Comparison of ENCODE assay signal across 16 mouse cellular contexts in genomic region chr13:35463231-35463630, GRCm38 (mm10).
DNase-seq lines count a peak whose midpoint lies in the region; ATAC-seq and TF ChIP-seq lines count a peak whose summit lies in the region.
"Had no signal": no experiment of that assay in that cellular context is flagged by ENCODE, and none has a peak within 500 bp of the region (broad histone marks: within the 10 kb centered on the region; RNA-seq: fewer than 3 reads in every experiment).

No protein-coding gene starts in this region.

- no peak overlapping the region for H3K4me3 ChIP-seq in CH12.LX (replicated peaks in 1 of 3; ENCODE audit: low read depth in 2 of 3, low read length in 2 of 3, poor library complexity in 1 of 3)
- no peak overlapping the region for H3K4me3 ChIP-seq in intestine, embryonic 16.5 days (ENCODE audit: low read length)
- H3K4me3 ChIP-seq: embryonic facial prominence, embryonic 13.5 days; left cerebral cortex, adult 2 months; limb, embryonic 13.5 days; midbrain, embryonic 13.5 days had no signal

- WGBS in intestine, embryonic 16.5 days, result 76% methylated on average over 1 of the region's 1 CpGs

- peak overlapping the region; percentile 44; the same call in 1 of the 2 replicates for H3K9ac ChIP-seq in CH12.LX (ENCODE audit: insufficient read depth, low read depth)
- H3K9ac ChIP-seq in intestine, embryonic 16.5 days (ENCODE audit: low read depth, low read length), result no peak overlapping the region
- H3K9ac ChIP-seq: embryonic facial prominence, embryonic 13.5 days; limb, embryonic 13.5 days; midbrain, embryonic 13.5 days had no signal

- no peaks in the 10 kb centered on the region for H3K36me3 ChIP-seq in CH12.LX (replicated peaks in 1 of 2; ENCODE audit: control insufficient read depth in 1 of 2, insufficient read depth in 1 of 2, low read length in 1 of 2)
- no peaks in the 10 kb centered on the region for H3K36me3 ChIP-seq in intestine, embryonic 16.5 days (ENCODE audit: control insufficient read depth, insufficient read depth, low read length)
- H3K36me3 ChIP-seq: embryonic facial prominence, embryonic 13.5 days; limb, embryonic 13.5 days; midbrain, embryonic 13.5 days had no signal

- in situ Hi-C loops in CH12.LX (cut with MboI; ENCODE audit: low pct_ligation_motif_present, low pct_unique_long_range_greater_than_20kb, low sequenced_read_pairs), result no loop called here

- H3K27ac ChIP-seq in CH12.LX (ENCODE audit: insufficient read depth, low read depth), result peak overlapping the region; percentile 76
- no peak overlapping the region for H3K27ac ChIP-seq in intestine, embryonic 16.5 days (ENCODE audit: low read length)
- H3K27ac ChIP-seq: embryonic facial prominence, embryonic 13.5 days; left cerebral cortex, adult 2 months; limb, embryonic 13.5 days; midbrain, embryonic 13.5 days had no signal

- peak overlapping the region; percentile 9; the same call in 1 of the 2 replicates for H3K4me2 ChIP-seq in CH12.LX (ENCODE audit: insufficient read depth, low read depth, poor library complexity, severe bottlenecking)
- H3K4me2 ChIP-seq in intestine, embryonic 16.5 days (ENCODE audit: low read depth, low read length), result no peak overlapping the region
- H3K4me2 ChIP-seq: embryonic facial prominence, embryonic 13.5 days; limb, embryonic 13.5 days; midbrain, embryonic 13.5 days had no signal

- dilution Hi-C loops in CH12.LX (cut with MboI; ENCODE audit: extremely low pct_ligation_motif_present, extremely low pct_unique_long_range_greater_than_20kb, low sequenced_read_pairs), result no loop called here

- H3K27me3 ChIP-seq in CH12.LX (replicated peaks), result no peaks in the 10 kb centered on the region
- no peaks in the 10 kb centered on the region for H3K27me3 ChIP-seq in intestine, embryonic 16.5 days (replicated peaks; ENCODE audit: control insufficient read depth, insufficient read depth, low read length)
- H3K27me3 ChIP-seq: embryonic facial prominence, embryonic 13.5 days; limb, embryonic 13.5 days; midbrain, embryonic 13.5 days had no signal

- TF ChIP-seq POLR2A in CH12.LX (IDR thresholded peaks at IDR 0.05; ENCODE audit: low read depth, low read length), result no peak

- intact Hi-C loops in left cerebral cortex, postnatal 4 days (cut with DNase I), result no loop called here

- no peaks in the 10 kb centered on the region for H3K79me2 ChIP-seq in CH12.LX (replicated peaks; ENCODE audit: control insufficient read depth, extremely low read depth, insufficient read depth, poor library complexity, severe bottlenecking)

- peak; percentile 76 for ATAC-seq in megakaryocyte, adult 5-6 weeks (ENCODE audit: poor library complexity, severe bottlenecking)
- no peak for ATAC-seq in intestine, embryonic 16.5 days
- ATAC-seq: midbrain, embryonic 13.5 days had no signal

- peak; percentile 8 for DNase-seq in gastrocnemius, postnatal 25 days
- no peak for DNase-seq in gastrocnemius, adult 8-10 months (ENCODE audit: low spot score in 2 of 2)
- peak; percentile 45 for DNase-seq in CH12.LX (ENCODE audit: extremely low read depth)
- DNase-seq in heart, adult 8-10 months (ENCODE audit: low spot score), result peak; percentile 72
- no peak for DNase-seq in thymus, adult 18-20 months
- no peak for DNase-seq in left cerebral cortex, postnatal 4 days
- DNase-seq: cerebellum, adult 11-12 months; lung, adult 18-20 months; lung, postnatal 36 days; thymus, postnatal 4 days had no signal

- TF ChIP-seq RAD21 in CH12.LX (IDR thresholded peaks at IDR 0.05; ENCODE audit: low read depth, low read length), result no peak

- TF ChIP-seq EP300 in CH12.LX (IDR thresholded peaks at IDR 0.05; ENCODE audit: low read length), result no peak

- H3K4me1 ChIP-seq in CH12.LX (ENCODE audit: control insufficient read depth in 1 of 2, insufficient read depth in 2 of 2), result peaks cover 23 to 42% of the 10 kb centered on the region in 2 experiments
- H3K4me1 ChIP-seq in intestine, embryonic 16.5 days (ENCODE audit: control insufficient read depth, insufficient read depth, low read length), result no peaks in the 10 kb centered on the region
- H3K4me1 ChIP-seq: embryonic facial prominence, embryonic 13.5 days; limb, embryonic 13.5 days; midbrain, embryonic 13.5 days had no signal

- no peak for TF ChIP-seq CTCF in CH12.LX (conservative IDR thresholded peaks at IDR 0.05 in 1 of 2, IDR thresholded peaks at IDR 0.05 in 1 of 2; ENCODE audit: low read depth in 2 of 2, low read length in 2 of 2)

- H3K9me3 ChIP-seq in CH12.LX (replicated peaks; ENCODE audit: low read length), result no peaks in the 10 kb centered on the region
- no peaks in the 10 kb centered on the region for H3K9me3 ChIP-seq in intestine, embryonic 16.5 days (ENCODE audit: control insufficient read depth, low read length)
- H3K9me3 ChIP-seq: embryonic facial prominence, embryonic 13.5 days; limb, embryonic 13.5 days; midbrain, embryonic 13.5 days had no signal

TF ChIP-seq in CH12.LX, 34 proteins besides CTCF, POLR2A, EP300 and RAD21:
- TF ChIP-seq SMC3 (IDR thresholded peaks at IDR 0.05; ENCODE audit: low read depth, low read length) (no peak), ZMIZ1 (IDR thresholded peaks at IDR 0.05; ENCODE audit: low read depth, low read length) (no peak), ZKSCAN1 (IDR thresholded peaks at IDR 0.05; ENCODE audit: borderline replicate concordance, low read depth, low read length) (no peak), USF1 (IDR thresholded peaks at IDR 0.05; ENCODE audit: low read depth, low read length) (no peak), ETS1 (conservative IDR thresholded peaks at IDR 0.05; ENCODE audit: low read depth, low read length) (no peak), CHD1 (IDR thresholded peaks at IDR 0.05; ENCODE audit: low read depth, low read length) (no peak)
TF ChIP-seq in CH12.LX: peak in this region for 0.

Comparison
In these comparisons a context has a peak if more than half of its experiments do, and no peak if none do; other contexts are left out.
1. DNase-seq: peak in gastrocnemius, postnatal 25 days (single experiment), CH12.LX (single experiment) and heart, adult 8-10 months (single experiment); none in gastrocnemius, adult 8-10 months (0 of 2), thymus, adult 18-20 months (0 of 2) and left cerebral cortex, postnatal 4 days (single experiment).